In genomic region chr8:120437666-120438395, GRCm38 (mm10) we compare ENCODE assay signal across 8 mouse cellular contexts.
DNase-seq lines count a peak whose midpoint lies in the region; ATAC-seq lines count a peak whose summit lies in the region.

No protein-coding gene starts in this region.

- H3K4me2 ChIP-seq in liver, embryonic 13.5 days = no peak overlapping the region
- H3K4me2 ChIP-seq in embryonic facial prominence, embryonic 15.5 days (replicated peaks) = no peak overlapping the region; the same call in 1 of the 2 replicates
- H3K4me2 ChIP-seq in kidney, embryonic 16.5 days (replicated peaks; ENCODE audit: low read depth, low read length) = no peak overlapping the region

- no peak for DNase-seq in liver, embryonic 13.5 days
- DNase-seq in liver (no peak), MN1 (ENCODE audit: low spot score) (no peak)
- peak; percentile 71 for DNase-seq in cerebellum, adult 8-10 months
- DNase-seq in right cerebral cortex, postnatal 25 days = peak; percentile 67

- H3K9me3 ChIP-seq in liver, embryonic 13.5 days (replicated peaks) = peaks cover 7% of the 10 kb centered on the region
- no peaks in the 10 kb centered on the region for H3K9me3 ChIP-seq in embryonic facial prominence, embryonic 15.5 days (replicated peaks)
- H3K9me3 ChIP-seq in kidney, embryonic 16.5 days (ENCODE audit: low read length) = peaks cover 6% of the 10 kb centered on the region

- H3K27ac ChIP-seq in liver, embryonic 13.5 days = no peak overlapping the region
- peak overlapping the region; percentile 76 for H3K27ac ChIP-seq in embryonic facial prominence, embryonic 15.5 days (replicated peaks)
- 0 out of 2 replicates have a peak overlapping the region, but pooled peaks have one; percentile 38 for H3K27ac ChIP-seq in kidney, embryonic 16.5 days (ENCODE audit: low read length)

- H3K36me3 ChIP-seq in liver, embryonic 13.5 days = no peaks in the 10 kb centered on the region
- no peaks in the 10 kb centered on the region for H3K36me3 ChIP-seq in embryonic facial prominence, embryonic 15.5 days
- no peaks in the 10 kb centered on the region for H3K36me3 ChIP-seq in kidney, embryonic 16.5 days (ENCODE audit: insufficient read depth, low read length)

- peak; percentile 9; the same call in 1 of the 2 replicates for ATAC-seq in liver, embryonic 13.5 days (ENCODE audit: low read depth)
- ATAC-seq in embryonic facial prominence, embryonic 15.5 days (ENCODE audit: insufficient number of reproducible peaks, low FRiP score, low TSS enrichment, low read depth) = peak; percentile 21
- ATAC-seq in kidney, embryonic 16.5 days (ENCODE audit: low FRiP score, low TSS enrichment) = peak; percentile 50
- no peak; the same call in 1 of the 2 replicates for ATAC-seq in granulocyte monocyte progenitor cell, adult 5-6 weeks (replicated peaks; ENCODE audit: poor library complexity, severe bottlenecking)

- no peak overlapping the region for H3K4me3 ChIP-seq in liver, embryonic 13.5 days (replicated peaks)
- no peak overlapping the region for H3K4me3 ChIP-seq in embryonic facial prominence, embryonic 15.5 days (replicated peaks)
- no peak overlapping the region for H3K4me3 ChIP-seq in kidney, embryonic 16.5 days (ENCODE audit: low read length)

- peaks cover 60% of the 10 kb centered on the region for H3K4me1 ChIP-seq in liver, embryonic 13.5 days (replicated peaks)
- H3K4me1 ChIP-seq in embryonic facial prominence, embryonic 15.5 days = peaks cover 79% of the 10 kb centered on the region
- H3K4me1 ChIP-seq in kidney, embryonic 16.5 days (ENCODE audit: insufficient read depth, low read length) = peaks cover 65% of the 10 kb centered on the region

- no peak overlapping the region for H3K9ac ChIP-seq in liver, embryonic 13.5 days
- no peak overlapping the region for H3K9ac ChIP-seq in embryonic facial prominence, embryonic 15.5 days
- H3K9ac ChIP-seq in kidney, embryonic 16.5 days (replicated peaks; ENCODE audit: low read length) = no peak overlapping the region

- WGBS in liver, embryonic 13.5 days (ENCODE audit: insufficient replicate concordance) = 82% methylated on average over 21 of the region's 21 CpGs
- WGBS in embryonic facial prominence, embryonic 15.5 days = 59% methylated on average over 21 of the region's 21 CpGs
- WGBS in kidney, embryonic 16.5 days = 43% methylated on average over 21 of the region's 21 CpGs

- H3K27me3 ChIP-seq in liver, embryonic 13.5 days = peaks cover 67% of the 10 kb centered on the region
- no peaks in the 10 kb centered on the region for H3K27me3 ChIP-seq in embryonic facial prominence, embryonic 15.5 days
- H3K27me3 ChIP-seq in kidney, embryonic 16.5 days (ENCODE audit: insufficient read depth, low read length) = no peaks in the 10 kb centered on the region; the same call in 1 of the 2 replicates

Comparison
In these comparisons a context has a peak if more than half of its experiments do, and no peak if none do; other contexts are left out.
1. DNase-seq: peak in cerebellum, adult 8-10 months (single experiment) and right cerebral cortex, postnatal 25 days (single experiment); none in liver, embryonic 13.5 days (single experiment), liver (single experiment) and MN1 (single experiment).